Mouse (Mus musculus) lung, embryonic 14.5 days (tissue): ENCODE measurements around the gene Plagl1. TPM values are rescaled to one million over a fixed set of nuclear protein-coding genes. Genes with fewer than 3 reads are reported as not detected.

ENCODE experiments used
- ATAC-seq: fragments of 200-750 bp; cut with Nextera tagmentation; 2 replicates; pipeline ENCODE4 v1.8.0; 2017; ENCODE audit warnings: mild to moderate bottlenecking, moderate TSS enrichment, moderate library complexity; ENCODE audit not compliant: insufficient read depth
- DNase-seq: peaks from one replicate; pipeline ENCODE4 v3.0.0-alpha.2; 2015
- H3K27ac ChIP-seq: fragments of 300-500 bp; sonication (generic); 2 replicates; pipeline ENCODE4 v1.5.1; 2014; ENCODE audit warnings: low read depth, mild to moderate bottlenecking, moderate library complexity
- H3K27me3 ChIP-seq: fragments of 300-500 bp; sonication (generic); 2 replicates; pipeline ENCODE4 v1.6.1; 2014; ENCODE audit warnings: low read length, control low read depth; ENCODE audit not compliant: insufficient read depth
- H3K36me3 ChIP-seq: fragments of 300-500 bp; sonication (generic); 2 replicates; pipeline ENCODE4 v1.6.1; 2014; ENCODE audit warnings: control low read depth; ENCODE audit not compliant: insufficient read depth
- H3K4me1 ChIP-seq: fragments of 300-500 bp; sonication (generic); 2 replicates; pipeline ENCODE4 v1.6.1; 2014; ENCODE audit warnings: antibody characterized with exemption, control low read depth; ENCODE audit not compliant: insufficient read depth
- H3K4me2 ChIP-seq: fragments of 300-500 bp; sonication (generic); 2 replicates; pipeline ENCODE4 v1.6.1; 2014; ENCODE audit warnings: mild to moderate bottlenecking
- H3K4me3 ChIP-seq: fragments of 300-500 bp; sonication (generic); 2 replicates; pipeline ENCODE4 v1.5.1; 2014; ENCODE audit warnings: low read depth, low read length
- H3K9ac ChIP-seq: fragments of 300-500 bp; sonication (generic); 2 replicates; pipeline ENCODE4 v1.6.1; 2014
- H3K9me3 ChIP-seq: fragments of 300-500 bp; sonication (generic); 2 replicates; pipeline ENCODE4 v1.6.1; 2016; ENCODE audit warnings: low read depth, low read length, control low read depth
- CTCF ChIP-seq: IDR thresholded peaks from 2 replicates; pipeline ENCODE4 v1.5.1; 2016; ENCODE audit warnings: antibody characterized with exemption, low read depth
- WGBS: fragments of 180-500 bp; shearing (Covaris S2); extraction: QIAGEN DNeasy Blood & Tissue Kit; methylation state at CpG from one replicate; pipeline ENCODE4 v1.1.7; 2014; 5-methylcytosine and 5-hydroxymethylcytosine counted together
- polyA plus RNA-seq: library from polyadenylated mRNA; unstranded; fragments of >200 nt; fragmentation: Nextera tagmentation; extraction: Ambion mirVana; gene quantifications from 2 replicates; pipeline ENCODE4 v1.2.1, GENCODE M21; 2014

Plagl1 gene
- polyA plus RNA-seq, 1 experiment from 2014 or later = 206 TPM

GRCm38 (mm10) chr10:13060821-13061671 is 742 bp downstream of the Plagl1 start:
- DNase-seq = peak; percentile 32
- Histone ChIP-seq H3K27ac (no peak overlapping the region), H3K9ac (peak overlapping the region; percentile 25), H3K27me3 (peaks cover 19% of the 10 kb centered on the region), H3K4me1 (no peaks in the 10 kb centered on the region; the same call in 1 of the 2 replicates), H3K36me3 (no peaks in the 10 kb centered on the region), H3K4me2 (peak overlapping the region; percentile 62), H3K9me3 (no peaks in the 10 kb centered on the region), H3K4me3 (peak overlapping the region; percentile 29)
- no peak for TF ChIP-seq CTCF
- peak; percentile 52; the same call in 1 of the 2 replicates for ATAC-seq
- 10% methylated on average over 46 of the region's 46 CpGs for WGBS

- H3K36me3 ChIP-seq = no peaks in the 10 kb centered on the region
- TF ChIP-seq CTCF = no peak
- ATAC-seq (no peak), DNase-seq (no peak)
- peaks cover 19% of the 10 kb centered on the region for H3K27me3 ChIP-seq
- H3K4me1 ChIP-seq = no peaks in the 10 kb centered on the region; the same call in 1 of the 2 replicates
- H3K4me3 ChIP-seq = no peak overlapping the region
- WGBS = 59% methylated on average over 8 of the region's 8 CpGs
- no peak overlapping the region for H3K27ac ChIP-seq
- no peak overlapping the region for H3K4me2 ChIP-seq
- no peaks in the 10 kb centered on the region for H3K9me3 ChIP-seq
- no peak overlapping the region for H3K9ac ChIP-seq
These were observed 2.1 kb downstream of the Plagl1 start for GRCm38 (mm10) chr10:13062373-13062772.

- DNase-seq (no peak), ATAC-seq (no peak)
- WGBS = 34% methylated on average over 7 of the region's 7 CpGs
- no peak overlapping the region for H3K4me3 ChIP-seq
- no peak for TF ChIP-seq CTCF
- H3K27me3 ChIP-seq = peaks cover 19% of the 10 kb centered on the region
- no peak overlapping the region for H3K27ac ChIP-seq
- H3K9me3 ChIP-seq = no peaks in the 10 kb centered on the region
- no peaks in the 10 kb centered on the region; the same call in 1 of the 2 replicates for H3K4me1 ChIP-seq
- H3K9ac ChIP-seq = no peak overlapping the region
- H3K4me2 ChIP-seq = no peak overlapping the region
- no peaks in the 10 kb centered on the region for H3K36me3 ChIP-seq
These were observed 3.2 kb downstream of the Plagl1 start for GRCm38 (mm10) chr10:13063457-13063856.

GRCm38 (mm10) chr10:13065129-13065752 is 4.9 kb downstream of the Plagl1 start:
- ATAC-seq (no peak), DNase-seq (no peak)
- TF ChIP-seq CTCF = no peak
- no peaks in the 10 kb centered on the region for H3K9me3 ChIP-seq
- H3K4me3 ChIP-seq = no peak overlapping the region
- H3K27me3 ChIP-seq = peaks cover 12% of the 10 kb centered on the region
- H3K9ac ChIP-seq = no peak overlapping the region
- H3K4me2 ChIP-seq = no peak overlapping the region
- H3K4me1 ChIP-seq = no peaks in the 10 kb centered on the region; the same call in 1 of the 2 replicates
- no peak overlapping the region for H3K27ac ChIP-seq
- WGBS = 55% methylated on average over 3 of the region's 3 CpGs
- H3K36me3 ChIP-seq = no peaks in the 10 kb centered on the region

- peak; percentile 41 for TF ChIP-seq CTCF
- Histone ChIP-seq H3K4me1 (no peaks in the 10 kb centered on the region), H3K4me2 (no peak overlapping the region), H3K9me3 (0 out of 2 replicates have a peak, but pooled peaks cover 5% of the 10 kb centered on the region), H3K36me3 (no peaks in the 10 kb centered on the region), H3K4me3 (no peak overlapping the region), H3K27ac (no peak overlapping the region), H3K9ac (no peak overlapping the region), H3K27me3 (no peaks in the 10 kb centered on the region)
- 86% methylated on average over 2 of the region's 2 CpGs for WGBS
- no peak for DNase-seq
- ATAC-seq = no peak
These were observed 10.7 kb downstream of the Plagl1 start for GRCm38 (mm10) chr10:13071031-13071430.

- no peaks in the 10 kb centered on the region for H3K27me3 ChIP-seq
- H3K27ac ChIP-seq = peak overlapping the region; percentile 65; the same call in 1 of the 2 replicates
- no peak overlapping the region for H3K4me2 ChIP-seq
- DNase-seq = peak; percentile 67
- H3K9me3 ChIP-seq = no peaks in the 10 kb centered on the region
- H3K4me1 ChIP-seq = no peaks in the 10 kb centered on the region
- peak; percentile 90 for ATAC-seq
- H3K9ac ChIP-seq = no peak overlapping the region
- H3K36me3 ChIP-seq = no peaks in the 10 kb centered on the region
- no peak for TF ChIP-seq CTCF
- no peak overlapping the region for H3K4me3 ChIP-seq
- 34% methylated on average over 7 of the region's 7 CpGs for WGBS
These were observed 16.7 kb downstream of the Plagl1 start for GRCm38 (mm10) chr10:13076807-13077532.
